Mouse (Mus musculus): ENCODE measurements around the gene Zfyve26.
A peak's percentile ranks its signal among the peaks of the same experiment; 100 is the strongest.

The Zfyve26 gene

DNA sequence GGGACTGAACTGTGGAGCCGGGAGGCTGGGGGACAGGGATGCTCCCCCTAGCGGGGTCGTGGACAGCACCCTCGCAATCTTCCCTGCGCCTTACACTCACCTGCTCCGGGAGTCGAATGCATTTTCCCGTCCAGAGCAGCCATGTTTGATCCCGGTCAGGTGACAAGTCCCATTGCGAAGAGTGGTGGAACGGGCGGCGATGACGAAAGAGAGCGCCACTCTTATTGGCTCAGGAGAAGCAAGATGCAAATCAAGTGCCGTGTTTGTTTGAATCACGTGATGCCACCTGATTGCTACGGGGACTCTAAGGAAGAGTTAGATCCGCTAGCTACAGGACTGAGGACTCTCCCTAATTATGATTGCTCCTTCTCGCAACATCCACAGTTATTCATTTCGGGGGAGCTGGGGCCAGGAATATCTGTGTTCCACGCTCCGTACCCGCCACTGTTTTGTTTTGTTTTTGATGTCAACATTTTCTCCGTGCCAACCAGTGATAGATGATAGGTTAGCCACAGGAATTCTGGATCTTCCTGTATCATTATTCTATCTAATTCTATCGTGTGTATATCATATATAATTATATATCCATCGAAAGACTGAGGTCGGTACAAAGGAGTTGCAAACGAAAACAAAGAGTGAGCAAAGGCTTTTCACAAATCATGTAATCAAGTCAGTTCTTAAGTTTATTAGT is at the start of gene Zfyve26:
Gene Zfyve26, minus strand, starts transcription at position 179 of the 691 bp plus-strand sequence.
- DNase-seq (ENCODE audit: low spot score), result peak; percentile 98

GRCm38 (mm10) chr12:79341291-79341845 is 45.3 kb upstream of the Zfyve26 start:
- no peak for DNase-seq (ENCODE audit: low spot score)

- no peak for DNase-seq (ENCODE audit: low spot score)
Observed at GRCm38 (mm10) chr12:79340513-79340912, 44.4 kb upstream of the Zfyve26 start.

DNA sequence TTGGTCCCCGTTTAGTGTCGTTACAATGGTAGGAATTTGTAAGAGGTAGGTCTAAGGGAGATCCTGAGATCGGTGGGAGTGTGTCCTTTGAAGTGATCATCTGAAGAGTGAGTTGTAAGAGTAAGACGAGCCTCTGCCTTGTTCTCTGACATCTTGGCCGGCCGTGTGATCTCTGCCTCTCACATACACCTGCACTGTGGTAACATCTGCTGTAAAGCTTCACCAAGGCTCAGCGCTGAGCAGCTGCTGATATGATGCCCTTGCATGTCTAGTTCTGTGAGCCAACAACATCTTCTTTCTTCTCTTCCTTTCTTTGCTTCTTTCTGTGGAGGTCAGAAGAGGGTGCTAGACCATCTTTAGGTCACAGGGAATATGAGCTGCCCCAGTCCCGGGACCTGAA is 42.7 kb upstream of the Zfyve26 start:
- DNase-seq (ENCODE audit: low spot score), result no peak

DNA sequence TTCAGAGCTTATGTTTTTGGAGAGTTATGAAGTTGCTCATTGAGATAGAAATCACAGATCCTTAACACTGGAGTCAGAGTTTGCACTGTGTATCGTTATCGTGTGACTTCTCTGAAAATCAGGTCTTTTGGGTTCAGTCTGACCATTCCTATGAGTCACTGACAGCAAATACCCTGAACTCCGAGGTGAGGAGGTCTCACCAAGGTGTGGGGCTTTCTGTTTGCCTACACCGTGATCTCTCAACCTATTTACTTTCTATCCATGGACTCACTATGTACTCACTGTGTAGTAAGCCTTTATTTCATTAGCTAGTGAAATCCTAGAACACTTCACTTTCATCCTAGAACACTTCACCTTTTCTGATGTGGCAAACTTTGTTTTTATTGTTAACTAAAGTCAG is 35.6 kb upstream of the Zfyve26 start:
- DNase-seq (ENCODE audit: low spot score), result no peak

DNA sequence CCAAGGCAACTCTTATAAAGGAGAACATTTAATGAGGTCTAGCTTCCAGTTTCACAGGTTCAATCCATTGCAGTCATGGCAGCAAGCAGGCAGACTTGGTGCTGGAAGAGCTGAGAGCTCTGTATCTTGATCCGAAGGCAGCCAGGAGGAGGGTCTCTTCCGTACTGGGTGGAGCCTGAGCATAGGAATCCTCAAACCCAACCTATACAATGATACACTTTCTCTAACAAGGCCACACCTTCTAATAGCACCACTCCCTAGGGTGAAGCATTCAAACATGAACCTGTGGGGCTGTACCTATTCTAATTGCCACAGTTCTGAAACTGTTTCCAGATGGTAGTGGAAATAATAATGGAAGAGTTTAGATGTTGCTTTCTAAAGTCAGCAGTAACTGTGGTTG is 34.5 kb upstream of the Zfyve26 start:
- DNase-seq (ENCODE audit: low spot score), result no peak

DNA sequence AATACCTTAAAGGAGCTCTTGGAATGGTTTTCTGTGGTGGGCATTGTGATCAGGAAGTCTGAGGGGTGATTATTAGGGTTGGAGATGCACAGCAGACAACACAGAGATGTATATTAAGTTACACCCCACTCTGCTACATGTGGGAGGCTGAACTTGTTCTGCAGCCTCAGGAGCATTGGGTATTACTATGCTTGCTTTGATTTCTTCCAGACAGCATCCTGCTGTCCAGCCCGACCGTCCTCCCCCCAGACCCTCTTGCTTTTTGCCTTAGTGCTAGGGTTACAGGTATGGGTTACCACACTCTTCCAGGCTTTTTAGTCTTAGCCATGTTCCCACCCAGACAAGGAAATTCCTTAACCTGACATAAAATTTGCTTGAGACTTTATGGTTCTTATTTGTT is 31.8 kb upstream of the Zfyve26 start:
- no peak for DNase-seq (ENCODE audit: low spot score)

GRCm38 (mm10) chr12:79326745-79327144 is 30.6 kb upstream of the Zfyve26 start:
- DNase-seq (ENCODE audit: low spot score), result no peak

DNA sequence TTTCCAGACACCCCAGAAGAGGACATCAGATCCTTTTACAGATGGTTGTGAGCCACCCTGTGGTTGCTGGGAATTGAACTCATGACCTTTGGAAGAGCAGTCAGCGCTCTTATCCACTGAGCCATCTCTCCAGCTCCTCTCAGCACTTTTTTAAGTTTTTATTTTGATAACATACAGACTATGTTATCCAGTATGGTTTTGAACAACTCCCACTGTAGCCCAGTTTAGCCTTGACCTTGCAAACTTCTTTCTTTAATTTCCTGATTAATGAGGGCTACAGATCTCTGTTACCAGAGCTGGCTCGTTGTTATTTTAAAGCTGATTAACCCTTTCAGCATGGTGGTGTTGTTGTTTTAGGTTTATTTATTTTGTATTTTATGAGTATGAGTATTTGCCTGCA is 30.1 kb upstream of the Zfyve26 start:
- DNase-seq (ENCODE audit: low spot score), result no peak

- peak; percentile 75 for DNase-seq (ENCODE audit: low spot score)
Observed at GRCm38 (mm10) chr12:79322539-79322938, 26.4 kb upstream of the Zfyve26 start.

GRCm38 (mm10) chr12:79320895-79321294 is 24.8 kb upstream of the Zfyve26 start:
- DNase-seq (ENCODE audit: low spot score), result no peak

- no peak for DNase-seq (ENCODE audit: low spot score)
Observed at GRCm38 (mm10) chr12:79317339-79317738, 21.2 kb upstream of the Zfyve26 start.

DNA sequence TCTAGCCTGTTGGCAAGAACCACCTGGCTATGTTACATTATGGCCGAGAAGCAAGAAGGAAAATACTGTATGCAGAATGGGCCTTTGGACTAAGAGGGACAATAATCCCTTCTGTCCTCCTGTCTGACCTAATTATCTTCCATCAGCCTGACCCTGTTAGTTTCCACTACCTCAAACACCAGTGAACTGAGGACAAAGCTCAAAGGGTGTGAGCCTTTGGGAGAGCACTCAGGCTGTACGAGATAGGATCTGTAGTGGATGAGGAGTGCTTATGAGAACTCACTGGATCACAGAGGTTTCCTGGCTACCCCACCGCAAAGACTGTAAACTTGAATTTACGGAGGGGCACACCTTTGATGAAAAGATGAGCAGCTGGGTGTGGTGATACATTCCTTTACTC is 17.6 kb upstream of the Zfyve26 start:
- DNase-seq (ENCODE audit: low spot score), result no peak

GRCm38 (mm10) chr12:79306013-79306412 is 9.9 kb upstream of the Zfyve26 start:
- no peak for DNase-seq (ENCODE audit: low spot score)

GRCm38 (mm10) chr12:79305131-79305530 is 9.0 kb upstream of the Zfyve26 start:
- DNase-seq (ENCODE audit: low spot score), result peak; percentile 2

DNA sequence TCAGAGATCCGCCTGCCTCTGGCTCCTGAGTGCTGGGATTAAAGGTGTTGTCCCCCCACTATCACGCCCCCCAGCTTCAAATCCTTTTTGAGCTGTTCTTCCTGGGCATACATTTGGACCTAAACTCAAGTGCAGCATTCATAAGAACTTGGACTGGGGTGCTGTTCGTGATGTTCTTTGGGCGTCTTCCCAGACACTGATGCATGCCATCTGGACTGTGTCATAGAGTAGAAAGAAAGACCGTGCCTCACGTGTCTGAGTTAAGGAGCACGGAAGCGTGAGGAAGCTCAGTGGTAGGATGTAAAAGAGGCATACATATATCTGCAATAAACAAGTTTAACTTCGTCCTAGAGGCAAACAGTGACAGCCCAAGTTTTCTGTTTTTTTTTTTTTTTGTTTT is 5.7 kb upstream of the Zfyve26 start:
- no peak for DNase-seq (ENCODE audit: low spot score)

- DNase-seq (ENCODE audit: low spot score), result peak; percentile 38
Observed at GRCm38 (mm10) chr12:79297884-79298636, 2.0 kb upstream of the Zfyve26 start.

DNA sequence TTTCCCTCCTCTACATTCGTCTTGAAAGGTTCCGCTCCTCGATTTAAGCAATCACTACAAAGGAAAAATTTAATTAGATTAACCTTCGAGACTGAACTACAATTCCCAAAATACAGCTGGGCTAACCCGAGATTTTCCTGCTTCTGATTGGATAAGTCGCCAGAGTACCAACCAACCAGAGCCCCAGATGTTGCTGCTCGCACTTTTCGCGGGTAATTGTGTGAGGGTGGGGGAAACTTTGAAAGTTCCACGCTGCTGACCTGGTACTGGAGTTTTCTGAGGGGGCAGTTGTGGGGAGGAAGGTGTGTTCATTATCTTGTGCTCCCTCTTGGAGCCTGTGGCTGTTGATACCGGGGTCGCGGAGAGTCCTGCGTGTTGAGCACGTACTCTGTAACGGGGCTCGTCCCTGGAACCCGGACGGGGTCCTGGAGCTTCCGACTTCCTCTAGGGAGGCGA is 1.0 kb upstream of the Zfyve26 start, which contains the start of gene Rad51b:
Gene Rad51b, plus strand, starts transcription at position 162 of the 456 bp plus-strand sequence.
- peak; percentile 96 for DNase-seq (ENCODE audit: low spot score)

DNA sequence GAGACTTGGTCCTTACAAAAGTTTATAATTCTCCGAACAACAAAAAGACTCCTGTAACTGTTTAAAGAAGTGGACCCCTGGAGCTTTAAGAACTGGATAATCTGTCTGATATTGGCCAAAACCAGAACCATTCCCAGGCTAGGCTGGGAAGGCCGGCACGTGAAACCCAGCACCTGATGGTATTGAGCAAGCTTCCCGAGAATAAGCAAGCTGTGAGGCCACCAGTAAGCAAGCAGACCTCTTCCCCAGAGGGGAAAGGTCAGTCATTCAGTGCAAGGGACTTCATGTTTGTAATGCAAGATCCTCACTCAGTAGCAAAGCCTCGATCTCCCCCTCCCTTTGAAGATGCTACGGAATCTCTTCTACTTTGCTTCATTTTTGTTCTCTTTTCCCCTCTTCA is 3.2 kb downstream of the Zfyve26 start:
- no peak for DNase-seq (ENCODE audit: low spot score)

DNA sequence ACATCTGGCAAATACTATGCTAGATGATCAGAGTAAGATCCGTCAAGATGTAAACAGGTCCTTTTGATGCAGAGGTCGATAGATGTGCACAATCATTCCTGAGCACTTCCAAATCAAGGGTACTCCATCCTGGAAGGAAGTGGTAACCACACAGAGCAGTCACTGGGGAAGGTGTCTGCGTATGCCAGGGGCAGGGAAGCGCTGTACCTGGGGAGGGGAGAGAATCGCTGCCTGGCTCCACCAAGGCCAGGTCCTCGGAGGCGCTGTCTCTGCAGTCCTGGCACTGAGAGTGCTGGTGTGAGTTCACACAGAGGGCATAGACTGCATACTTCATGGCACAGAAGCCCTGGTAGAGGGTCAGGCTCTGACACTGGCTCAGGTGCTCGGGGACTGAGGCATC is 13.5 kb downstream of the Zfyve26 start:
- no peak for DNase-seq (ENCODE audit: low spot score)

GRCm38 (mm10) chr12:79279513-79280115 is 16.5 kb downstream of the Zfyve26 start:
- no peak for DNase-seq (ENCODE audit: low spot score)

- no peak for DNase-seq (ENCODE audit: low spot score)
Observed at GRCm38 (mm10) chr12:79272604-79273003, 23.5 kb downstream of the Zfyve26 start.

DNA sequence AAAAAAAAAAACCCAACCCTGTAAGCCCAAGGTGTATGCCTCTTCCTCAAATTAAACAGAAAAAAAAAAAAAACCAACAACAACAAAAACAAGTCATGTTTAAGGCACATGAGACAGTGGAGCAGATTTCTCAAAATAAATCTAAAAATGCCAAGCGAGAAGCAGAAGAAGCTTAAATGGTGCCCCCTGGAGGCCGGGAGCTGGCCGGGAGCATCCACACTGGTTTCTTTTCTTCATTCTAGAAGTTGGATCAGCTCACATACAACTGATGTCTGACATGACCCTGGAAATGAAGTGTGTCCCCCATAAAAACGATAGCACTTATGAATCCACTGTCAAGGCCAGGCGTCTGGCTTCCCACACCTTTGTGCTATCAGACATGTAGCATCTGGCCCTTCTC is 35.1 kb downstream of the Zfyve26 start:
- DNase-seq (ENCODE audit: low spot score), result peak; percentile 51
